Mouse (Mus musculus) liver, adult 2 months (tissue): ENCODE results near the gene Sipa1l2.

Experiments used
- CTCF ChIP-seq: fragments of 200-500 bp; IDR thresholded peaks from 2 replicates; pipeline ENCODE4 v1.5.1; 2011; ENCODE audit warnings: low read depth, low read length, control low read depth
- POLR2A ChIP-seq: fragments of 200-500 bp; IDR thresholded peaks from 2 replicates; pipeline ENCODE4 v1.6.1; 2011; ENCODE audit warnings: low read length, control low read depth; ENCODE audit not compliant: insufficient read depth; ENCODE audit errors: extremely low read depth

GRCm38 (mm10) chr8:125603312-125603840, 33.8 kb upstream of the Sipa1l2 start:
- TF ChIP-seq CTCF (no peak), POLR2A (no peak)
